Mouse (Mus musculus) MEL (cell line): ENCODE measurements around the gene Ankrd13c. TPM values are rescaled to one million over a fixed set of nuclear protein-coding genes. Genes with fewer than 3 reads are reported as not detected.

Experiments
- DNase-seq: peaks from one replicate; pipeline ENCODE4 v3.0.0; 2011; ENCODE audit warnings: low read depth, low spot score
- H3K27ac ChIP-seq: 2 replicates; pipeline ENCODE4 v1.5.1; 2012; ENCODE audit warnings: low read depth, mild to moderate bottlenecking, control low read depth, low read length, moderate library complexity; ENCODE audit not compliant: control insufficient read depth
- H3K27me3 ChIP-seq, 2 experiments: fragments of 150-350 bp in 1 of 2; sonication (generic) in 1 of 2; 2 replicates each; pipeline ENCODE4 v1.6.1; 2012; ENCODE audit warnings: low read length in 2 of 2, mild to moderate bottlenecking in 2 of 2, improper control_type of control experiment in 1 of 2, moderate library complexity in 1 of 2; ENCODE audit not compliant: insufficient read depth in 2 of 2, control insufficient read depth in 1 of 2
- H3K36me3 ChIP-seq, 2 experiments: 2 replicates each; pipeline ENCODE4 v1.6.1; 2012 to 2014; ENCODE audit warnings: low read length in 2 of 2, improper control_type of control experiment in 1 of 2, inconsistent platforms in 1 of 2, mild to moderate bottlenecking in 1 of 2; ENCODE audit not compliant: insufficient read depth in 2 of 2, control insufficient read depth in 1 of 2
- H3K4me1 ChIP-seq, 2 experiments: fragments of 150-350 bp in 1 of 2; sonication (generic) in 1 of 2; 2 replicates each; pipeline ENCODE4 v1.6.1; 2012; ENCODE audit warnings: low read length in 2 of 2, improper control_type of control experiment in 1 of 2, mild to moderate bottlenecking in 1 of 2; ENCODE audit not compliant: insufficient read depth in 2 of 2, control insufficient read depth in 1 of 2
- H3K4me3 ChIP-seq, 2 experiments: fragments of 150-350 bp in 1 of 2; sonication (generic) in 1 of 2; 2 replicates each; pipeline ENCODE4 v1.5.1; 2012; ENCODE audit warnings: low read depth in 2 of 2, low read length in 2 of 2, mild to moderate bottlenecking in 2 of 2, moderate library complexity in 2 of 2, control low read depth in 1 of 2, improper control_type of control experiment in 1 of 2; ENCODE audit not compliant: control insufficient read depth in 1 of 2, insufficient read depth in 1 of 2
- H3K79me2 ChIP-seq: 2 replicates; pipeline ENCODE4 v1.6.1; 2012; ENCODE audit warnings: mild to moderate bottlenecking, low read length, moderate library complexity; ENCODE audit not compliant: control insufficient read depth, poor library complexity, insufficient read depth
- H3K9ac ChIP-seq: 2 replicates; pipeline ENCODE4 v1.6.1; 2012; ENCODE audit warnings: low read depth, mild to moderate bottlenecking, control low read depth, low read length, moderate library complexity; ENCODE audit not compliant: control insufficient read depth, poor library complexity, severe bottlenecking
- H3K9me3 ChIP-seq: fragments of 150-350 bp; sonication (generic); replicated peaks from 2 replicates; pipeline ENCODE4 v1.6.1; 2012; ENCODE audit warnings: mild to moderate bottlenecking, low read length, improper control_type of control experiment, moderate library complexity; ENCODE audit not compliant: insufficient read depth
- BHLHE40 ChIP-seq: IDR thresholded peaks from 2 replicates; pipeline ENCODE4 v1.6.1; 2012; ENCODE audit warnings: low read depth, mild to moderate bottlenecking, inconsistent platforms, low read length, improper control_type of control experiment, borderline replicate concordance
- CHD2 ChIP-seq: IDR thresholded peaks from 2 replicates; pipeline ENCODE4 v1.6.1; 2011; ENCODE audit warnings: low read length, improper control_type of control experiment
- ELF1 ChIP-seq: IDR thresholded peaks from 2 replicates; pipeline ENCODE4 v1.6.1; 2014; ENCODE audit warnings: low read depth, mild to moderate bottlenecking, inconsistent platforms, low read length, improper control_type of control experiment, moderate library complexity
- ETS1 ChIP-seq: IDR thresholded peaks from 2 replicates; pipeline ENCODE4 v1.6.1; 2012; ENCODE audit warnings: low read depth, mild to moderate bottlenecking, inconsistent platforms, low read length, improper control_type of control experiment, moderate library complexity
- GABPA ChIP-seq: IDR thresholded peaks from 2 replicates; pipeline ENCODE4 v1.6.1; 2012; ENCODE audit warnings: low read depth, mild to moderate bottlenecking, inconsistent platforms, low read length, improper control_type of control experiment, moderate library complexity
- HCFC1 ChIP-seq: IDR thresholded peaks from 2 replicates; pipeline ENCODE4 v1.6.1; 2012; ENCODE audit warnings: low read depth, mild to moderate bottlenecking, inconsistent platforms, low read length, improper control_type of control experiment, moderate library complexity
- KAT2A ChIP-seq: conservative IDR thresholded peaks from 2 replicates; pipeline ENCODE4 v1.6.1; 2012; ENCODE audit warnings: low read depth, low read length, improper control_type of control experiment, inconsistent platforms
- MAFK ChIP-seq: IDR thresholded peaks from 2 replicates; pipeline ENCODE4 v1.6.1; 2011; ENCODE audit warnings: low read depth, mild to moderate bottlenecking, low read length, improper control_type of control experiment, borderline replicate concordance
- MAX ChIP-seq: IDR thresholded peaks from 2 replicates; pipeline ENCODE4 v1.6.1; 2011; ENCODE audit warnings: low read length, improper control_type of control experiment
- MXI1 ChIP-seq: IDR thresholded peaks from 2 replicates; pipeline ENCODE4 v1.6.1; 2011; ENCODE audit warnings: mild to moderate bottlenecking, low read depth, low read length, improper control_type of control experiment
- MYC ChIP-seq: IDR thresholded peaks from 2 replicates; pipeline ENCODE4 v1.6.1; 2011; ENCODE audit warnings: low read depth, mild to moderate bottlenecking, low read length, improper control_type of control experiment, moderate library complexity
- NELFE ChIP-seq: IDR thresholded peaks from 2 replicates; pipeline ENCODE4 v1.6.1; 2011; ENCODE audit warnings: low read depth, low read length, improper control_type of control experiment
- POLR2A ChIP-seq, 2 experiments: IDR thresholded peaks; 2 replicates each; pipeline ENCODE4 v1.6.1; 2011 to 2012; ENCODE audit warnings: low read length in 2 of 2, mild to moderate bottlenecking in 2 of 2, control low read depth in 1 of 2, improper control_type of control experiment in 1 of 2, low read depth in 1 of 2, moderate library complexity in 1 of 2; ENCODE audit not compliant: control insufficient read depth in 1 of 2, insufficient read depth in 1 of 2, poor library complexity in 1 of 2
- POLR2AphosphoS2 ChIP-seq: IDR thresholded peaks from 2 replicates; pipeline ENCODE4 v1.6.1; 2011; ENCODE audit warnings: low read length, improper control_type of control experiment
- POLR2AphosphoS5 ChIP-seq: IDR thresholded peaks from 2 replicates; pipeline ENCODE4 v1.6.1; 2012; ENCODE audit warnings: low read depth, borderline replicate concordance, mild to moderate bottlenecking, inconsistent platforms, low read length, moderate library complexity, mixed read lengths
- RAD21 ChIP-seq: IDR thresholded peaks from 2 replicates; pipeline ENCODE4 v1.6.1; 2011; ENCODE audit warnings: mild to moderate bottlenecking, low read depth, low read length, improper control_type of control experiment
- SIN3A ChIP-seq: IDR thresholded peaks from 2 replicates; pipeline ENCODE4 v1.6.1; 2012; ENCODE audit warnings: low read length, improper control_type of control experiment, inconsistent platforms
- TAL1 ChIP-seq: IDR thresholded peaks from 2 replicates; pipeline ENCODE4 v1.6.1; 2012; ENCODE audit warnings: mild to moderate bottlenecking, inconsistent platforms, low read length, moderate library complexity, mixed read lengths
- TBP ChIP-seq: IDR thresholded peaks from 2 replicates; pipeline ENCODE4 v1.8.0; 2011; ENCODE audit warnings: low read depth, low read length, improper control_type of control experiment
- TCF12 ChIP-seq: IDR thresholded peaks from 2 replicates; pipeline ENCODE4 v1.6.1; 2014; ENCODE audit warnings: low read depth, mild to moderate bottlenecking, inconsistent platforms, low read length, improper control_type of control experiment, moderate library complexity
- UBTF ChIP-seq: IDR thresholded peaks from 2 replicates; pipeline ENCODE4 v1.6.1; 2012; ENCODE audit warnings: low read depth, mild to moderate bottlenecking, inconsistent platforms, low read length, improper control_type of control experiment, moderate library complexity, borderline replicate concordance; ENCODE audit not compliant: insufficient read depth
- USF1 ChIP-seq: IDR thresholded peaks from 2 replicates; pipeline ENCODE4 v1.6.1; 2014; ENCODE audit warnings: low read depth, mild to moderate bottlenecking, inconsistent platforms, low read length, improper control_type of control experiment, moderate library complexity
- USF2 ChIP-seq, 2 experiments: IDR thresholded peaks; 2 replicates each; pipeline ENCODE4 v1.6.1; 2011 to 2012; ENCODE audit warnings: improper control_type of control experiment in 2 of 2, low read length in 2 of 2, borderline replicate concordance in 1 of 2, inconsistent platforms in 1 of 2, low read depth in 1 of 2, mild to moderate bottlenecking in 1 of 2; ENCODE audit not compliant: insufficient read depth in 1 of 2
- ZKSCAN1 ChIP-seq: IDR thresholded peaks from 2 replicates; pipeline ENCODE4 v1.6.1; 2012; ENCODE audit warnings: low read depth, mild to moderate bottlenecking, inconsistent platforms, low read length, improper control_type of control experiment, moderate library complexity
- ZMIZ1 ChIP-seq: IDR thresholded peaks from 2 replicates; pipeline ENCODE4 v1.6.1; 2012; ENCODE audit warnings: low read depth, mild to moderate bottlenecking, inconsistent platforms, low read length, improper control_type of control experiment, moderate library complexity
- polyA plus RNA-seq, 2 experiments: library from polyadenylated mRNA; stranded (reverse) in 1 of 2; unstranded in 1 of 2; fragments of >175 nt in 1 of 2; fragments of >200 nt in 1 of 2; gene quantifications; 2 replicates each; pipeline versions ENCODE4 v1.2.1 to v1.2.4; 2012; ENCODE audit warnings: low replicate concordance in 2 of 2, low read depth in 1 of 2; ENCODE audit not compliant: insufficient read length in 2 of 2, insufficient read depth in 1 of 2, missing spikeins in 1 of 2
- total RNA-seq: library from RNA; depleted of rRNA; stranded (reverse); fragments of 300-350 nt; gene quantifications from 2 replicates; pipeline ENCODE4 v1.2.3, GENCODE M21; 2012

The Ankrd13c gene
- total and polyA plus RNA-seq, 3 experiments, result 16.3 to 31.8 TPM; not detected in 1

DNA sequence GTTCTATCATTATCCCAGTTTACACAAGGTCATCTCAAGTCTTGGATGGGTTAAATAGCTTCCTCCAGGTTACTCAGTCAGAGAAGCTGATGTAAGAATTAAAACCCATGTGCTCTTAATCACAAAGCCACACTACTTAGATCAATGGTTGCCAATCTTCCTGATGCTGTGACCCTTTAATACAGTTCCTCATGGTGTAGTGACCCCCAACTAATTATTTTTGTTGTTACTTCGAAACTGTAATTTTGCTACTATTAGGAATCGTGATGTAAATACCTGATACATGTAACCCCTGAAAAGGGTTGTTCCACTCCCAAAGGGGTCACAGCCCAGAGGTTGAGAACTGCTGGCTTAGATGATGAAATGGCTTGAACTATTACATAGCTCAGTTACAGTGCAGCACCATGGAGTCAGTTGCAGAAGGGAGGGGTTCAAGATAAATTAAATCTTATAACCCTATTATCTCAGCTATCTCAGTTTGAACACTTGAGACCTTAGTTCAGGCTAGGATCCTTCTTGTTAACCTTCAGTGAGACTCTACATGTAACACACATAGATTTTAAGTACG, 23.7 kb upstream of the Ankrd13c start:
- H3K27ac ChIP-seq, result no peak overlapping the region
- DNase-seq, result peak; percentile 58

DNA sequence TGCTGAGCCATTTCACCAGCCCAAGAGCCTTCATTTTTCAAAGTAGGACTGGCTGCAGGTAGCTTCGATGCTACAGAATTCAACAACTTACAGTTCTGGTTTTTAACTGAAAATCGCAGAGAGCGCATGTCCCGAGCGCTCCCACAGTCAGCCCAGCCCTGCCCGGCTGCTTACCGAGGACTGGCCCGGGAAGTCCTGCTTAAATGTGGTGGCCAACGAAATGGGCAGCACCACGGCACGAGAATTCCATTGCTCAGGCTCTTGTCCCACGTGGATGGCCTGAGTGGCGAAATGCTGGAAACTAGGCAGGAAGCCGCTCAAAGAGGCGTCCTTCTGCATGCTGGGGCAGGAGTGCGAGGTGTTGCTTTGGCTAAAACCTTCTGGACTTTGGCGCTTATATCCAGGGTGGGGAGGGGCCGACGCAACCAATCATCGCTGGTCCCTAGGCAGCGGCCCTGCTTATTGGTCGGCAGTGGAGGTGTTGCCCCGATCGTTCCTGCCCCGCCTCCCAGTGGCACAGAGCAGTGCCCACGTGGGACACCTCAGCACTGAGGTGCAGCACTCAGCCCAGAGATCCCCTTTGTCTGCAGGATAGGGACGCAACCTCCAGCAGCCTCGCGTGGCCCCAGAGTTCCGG, 22.2 kb upstream of the Ankrd13c start, which contains the start of gene Cth:
Cth (minus strand) TSS at position 386 of the 637 bp plus-strand sequence.
- peaks cover 3 to 8% of the 10 kb centered on the region in 2 experiments; a peak in 1 of 4 replicates for H3K4me1 ChIP-seq
- no peaks in the 10 kb centered on the region; the same call in 1 of the 2 replicates for H3K79me2 ChIP-seq
- H3K9ac ChIP-seq, result peak within 1 kb of the TSS; percentile 68
- H3K27ac ChIP-seq, result no peak within 1 kb of the TSS
- peak; percentile 96 for DNase-seq
- peaks cover 3 to 9% of the 10 kb centered on the region in 2 experiments; a peak in 3 of 4 replicates for H3K27me3 ChIP-seq
- TF ChIP-seq HCFC1 (peak; percentile 54; the same call in 1 of the 2 replicates), ZMIZ1 (peak; percentile 96), TCF12 (peak; percentile 44), MXI1 (peak; percentile 95), CHD2 (no peak), ETS1 (peak; percentile 60), ZKSCAN1 (no peak), RAD21 (no peak), MAX (peak; percentile 73), MYC (no peak), POLR2AphosphoS5 (no peak), POLR2A (IDR thresholded peaks at IDR 0.05; ENCODE audit: control insufficient read depth in 1 of 2, insufficient read depth in 1 of 2, low read depth in 1 of 2, low read length in 2 of 2, poor library complexity in 1 of 2) (peak; percentile 91 to 96), ELF1 (no peak), UBTF (no peak), USF2 (IDR thresholded peaks at IDR 0.05; ENCODE audit: borderline replicate concordance in 1 of 2, insufficient read depth in 1 of 2, low read depth in 1 of 2, low read length in 2 of 2) (0 out of 4 replicates have a peak, but pooled peaks of 1 of the 2 experiments have one; percentile 30), BHLHE40 (peak; percentile 58), SIN3A (no peak; the same call in none of the 2 replicates), KAT2A (no peak), POLR2AphosphoS2 (peak; percentile 96), TBP (peak; percentile 95), NELFE (peak; percentile 95), USF1 (peak; percentile 81)
- peaks cover 3 to 12% of the 10 kb centered on the region in 2 experiments; a peak in 3 of 4 replicates for H3K36me3 ChIP-seq
- H3K9me3 ChIP-seq, result no peaks in the 10 kb centered on the region
- peak within 1 kb of the TSS; percentile 66 to 89 for H3K4me3 ChIP-seq

More for the DNA sequence above, 23.7 kb upstream of the Ankrd13c start:
- peaks cover 3 to 8% of the 10 kb centered on the region in 2 experiments; a peak in 1 of 4 replicates for H3K4me1 ChIP-seq
- H3K9me3 ChIP-seq, result no peaks in the 10 kb centered on the region
- no peaks in the 10 kb centered on the region; the same call in 1 of the 2 replicates for H3K79me2 ChIP-seq
- H3K9ac ChIP-seq, result peak overlapping the region; percentile 26
- TF ChIP-seq SIN3A, result 0 out of 2 replicates have a peak, but pooled peaks have one; percentile 38
- TF ChIP-seq TAL1, result no peak
- no peak for TF ChIP-seq GABPA
- no peak for TF ChIP-seq MAFK
- TF ChIP-seq TCF12, result 0 out of 2 replicates have a peak, but pooled peaks have one; percentile 8
- TF ChIP-seq TBP, result no peak
- no peak for TF ChIP-seq UBTF
- TF ChIP-seq, all 39 proteins: peak for 2
- Histone ChIP-seq H3K36me3 (peaks cover 3 to 12% of the 10 kb centered on the region in 2 experiments; a peak in 3 of 4 replicates), H3K27me3 (peaks cover 1 to 4% of the 10 kb centered on the region in 2 experiments; a peak in 1 of 4 replicates), H3K4me3 (peak overlapping the region in 1 of 2 experiments; percentile 89; a peak in 3 of 4 replicates)
